Mouse (Mus musculus) CH12.LX (cell line): ENCODE measurements at regions not wholly inside any gene's neighbourhood (a gene's known extent, or its start where the extent isn't known, plus 50 kb on each side); places are given as distances from the start of the nearest gene placed in this dataset.

Experiments
- CHD2 ChIP-seq: IDR thresholded peaks from 2 replicates; pipeline ENCODE4 v1.6.1; 2011; ENCODE audit warnings: low read length, improper control_type of control experiment
- CTCF ChIP-seq, 2 experiments: IDR thresholded peaks in 1 of 2; conservative IDR thresholded peaks in 1 of 2; 2 replicates each; pipeline ENCODE4 v1.5.1; 2011 to 2012; ENCODE audit warnings: low read depth in 2 of 2, low read length in 2 of 2, improper control_type of control experiment in 1 of 2, inconsistent platforms in 1 of 2, mild to moderate bottlenecking in 1 of 2, moderate library complexity in 1 of 2
- E2F4 ChIP-seq: IDR thresholded peaks from 2 replicates; pipeline ENCODE4 v1.6.1; 2011; ENCODE audit warnings: low read depth, low read length, improper control_type of control experiment; ENCODE audit not compliant: insufficient replicate concordance
- EP300 ChIP-seq: IDR thresholded peaks from 2 replicates; pipeline ENCODE4 v1.6.1; 2011; ENCODE audit warnings: low read length, improper control_type of control experiment
- GABPA ChIP-seq: IDR thresholded peaks from 2 replicates; pipeline ENCODE4 v1.6.1; 2012; ENCODE audit warnings: low read depth, low read length, improper control_type of control experiment, inconsistent platforms; ENCODE audit not compliant: insufficient replicate concordance
- HCFC1 ChIP-seq: IDR thresholded peaks from 2 replicates; pipeline ENCODE4 v1.6.1; 2012; ENCODE audit warnings: low read depth, mild to moderate bottlenecking, inconsistent platforms, low read length, improper control_type of control experiment
- MAFK ChIP-seq: IDR thresholded peaks from 2 replicates; pipeline ENCODE4 v1.6.1; 2011; ENCODE audit warnings: low read length, improper control_type of control experiment; ENCODE audit not compliant: insufficient replicate concordance
- MAX ChIP-seq: IDR thresholded peaks from 2 replicates; pipeline ENCODE4 v1.6.1; 2011; ENCODE audit warnings: low read length, improper control_type of control experiment
- POLR2A ChIP-seq: IDR thresholded peaks from 2 replicates; pipeline ENCODE4 v1.6.1; 2011; ENCODE audit warnings: low read depth, mild to moderate bottlenecking, improper control_type of control experiment, low read length
- POLR2AphosphoS2 ChIP-seq: IDR thresholded peaks from 2 replicates; pipeline ENCODE4 v1.6.1; 2011; ENCODE audit warnings: low read depth, low read length, improper control_type of control experiment
- SIN3A ChIP-seq: IDR thresholded peaks from 2 replicates; pipeline ENCODE4 v1.6.1; 2012; ENCODE audit warnings: low read length, improper control_type of control experiment, inconsistent platforms
- TCF12 ChIP-seq: IDR thresholded peaks from 2 replicates; pipeline ENCODE4 v1.6.1; 2014; ENCODE audit warnings: low read depth, mild to moderate bottlenecking, inconsistent platforms, low read length, improper control_type of control experiment
- ZNF384 ChIP-seq: IDR thresholded peaks from 2 replicates; pipeline ENCODE4 v1.6.1; 2012; ENCODE audit warnings: low read depth, low read length, improper control_type of control experiment, inconsistent platforms

DNA sequence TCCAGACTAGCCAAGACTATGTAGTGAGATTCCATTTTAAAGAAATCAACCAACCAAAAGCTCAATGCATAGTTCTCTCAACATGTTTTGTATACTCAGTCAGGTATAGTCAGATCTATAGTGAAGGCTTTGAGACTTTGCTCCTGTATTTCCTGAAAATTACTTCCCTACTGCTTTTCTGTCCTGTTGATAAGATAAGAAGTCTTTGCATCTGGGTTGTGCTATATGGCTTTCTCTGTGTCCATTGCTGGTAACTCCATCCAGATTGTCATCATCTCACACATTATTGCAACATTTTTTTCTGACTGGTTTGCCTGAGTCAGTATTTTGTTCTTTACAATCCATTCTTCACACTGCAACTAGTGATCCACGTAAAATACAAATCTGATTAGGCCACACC is 74.0 kb downstream of the Agtr2 start:
- TF ChIP-seq EP300, result no peak
- TF ChIP-seq CTCF (conservative IDR thresholded peaks at IDR 0.05 in 1 of 2, IDR thresholded peaks at IDR 0.05 in 1 of 2; ENCODE audit: low read depth in 2 of 2, low read length in 2 of 2), result no peak
- TF ChIP-seq POLR2A, result no peak
- no peak for TF ChIP-seq GABPA
- no peak for TF ChIP-seq MAFK
- no peak for TF ChIP-seq HCFC1
- no peak for TF ChIP-seq MAX
- no peak for TF ChIP-seq CHD2
- TF ChIP-seq ZNF384, result no peak
- no peak for TF ChIP-seq TCF12
- TF ChIP-seq SIN3A, result no peak
- no peak for TF ChIP-seq E2F4
- no peak for TF ChIP-seq POLR2AphosphoS2
